Mouse (Mus musculus): ENCODE data around the gene Blvrb. TPM values are rescaled to one million over a fixed set of nuclear protein-coding genes. Genes with fewer than 3 reads are reported as not detected.

Gene Blvrb
- polyA plus RNA-seq, 1 experiment from 2014 or later: 133 TPM

DNA sequence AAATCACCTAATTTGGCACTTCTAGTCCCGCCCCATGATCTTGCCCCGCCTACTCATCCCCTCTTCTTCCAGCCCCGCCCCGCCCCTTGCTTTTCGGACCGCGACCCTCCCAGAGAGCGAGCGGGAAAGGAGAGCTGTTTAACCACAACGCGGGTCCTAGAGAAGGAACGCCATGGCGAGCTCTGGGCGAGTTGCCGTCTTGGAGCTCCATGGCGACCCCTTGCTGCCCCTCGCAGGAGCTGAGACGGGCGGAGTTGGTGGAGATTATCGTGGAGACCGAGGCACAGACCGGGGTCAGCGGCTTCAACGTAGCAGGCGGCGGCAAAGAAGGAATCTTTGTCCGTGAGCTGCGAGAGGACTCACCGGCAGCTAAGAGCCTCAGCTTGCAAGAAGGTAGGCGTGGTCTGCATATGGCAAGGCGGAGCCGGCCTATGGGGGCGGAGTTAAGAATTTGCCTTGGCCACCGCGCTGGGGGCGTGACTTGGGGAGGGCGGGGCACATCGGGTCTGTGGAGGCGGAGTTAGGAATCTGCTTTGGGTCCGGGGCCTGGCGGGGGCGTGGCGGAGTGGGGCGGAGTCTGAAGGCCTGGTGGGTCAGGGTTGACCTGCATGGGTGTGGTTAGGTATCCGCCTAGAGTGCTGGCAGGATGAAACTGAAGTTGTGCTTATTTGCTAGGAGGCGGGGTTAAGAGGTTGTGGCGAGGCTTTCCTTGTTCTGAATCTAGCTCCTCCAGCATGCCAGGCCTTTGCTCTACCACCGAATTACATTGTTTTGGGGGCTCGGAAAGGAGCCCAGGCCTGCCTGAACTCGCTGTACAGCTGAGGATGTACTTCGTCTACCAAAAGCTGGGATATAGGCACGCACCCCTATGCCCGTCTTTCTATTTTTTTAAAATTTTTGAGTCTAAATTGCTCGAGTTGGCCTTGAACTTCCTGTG is 60.2 kb downstream of the Blvrb start:
- Histone ChIP-seq H3K27me3 (replicated peaks) (no peaks in the 10 kb centered on the region), H3K9ac (peak overlapping the region; percentile 72), H3K4me3 (replicated peaks) (peak overlapping the region; percentile 58), H3K4me1 (peaks cover 13% of the 10 kb centered on the region), H3K27ac (peak overlapping the region; percentile 100), H3K9me3 (no peaks in the 10 kb centered on the region), H3K36me3 (no peaks in the 10 kb centered on the region), H3K4me2 (peak overlapping the region; percentile 68)
- peak; percentile 95 for ATAC-seq (ENCODE audit: insufficient read depth, low FRiP score, low read depth)
- whole genome bisulfite sequencing: under 1% methylated on average over 51 of the region's 54 CpGs

DNA sequence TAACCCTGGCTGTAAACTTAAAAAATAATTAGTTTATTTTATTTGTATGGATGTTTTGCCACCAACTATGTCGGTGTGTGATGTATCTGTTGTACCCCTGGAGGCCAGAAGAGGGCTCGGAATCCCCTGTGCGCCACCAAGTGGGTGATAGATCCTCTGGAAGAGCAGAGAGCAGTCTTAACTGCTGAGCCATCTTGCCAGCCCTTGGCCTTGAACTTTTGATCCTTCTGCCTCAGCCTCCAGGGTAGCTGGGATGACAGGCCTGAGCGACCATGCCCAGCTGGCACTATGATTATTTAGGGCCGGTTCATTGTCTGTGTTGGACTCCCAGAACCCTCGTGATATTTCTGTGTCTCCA is 60.8 kb downstream of the Blvrb start:
- Histone ChIP-seq H3K36me3 (no peaks in the 10 kb centered on the region), H3K27ac (peak overlapping the region; percentile 100), H3K4me1 (peaks cover 13% of the 10 kb centered on the region), H3K9me3 (no peaks in the 10 kb centered on the region), H3K27me3 (replicated peaks) (no peaks in the 10 kb centered on the region), H3K4me2 (peak overlapping the region; percentile 68), H3K4me3 (replicated peaks) (peak overlapping the region; percentile 58), H3K9ac (no peak overlapping the region)
- WGBS: 18% methylated on average over 6 of the region's 6 CpGs
- ATAC-seq (ENCODE audit: insufficient read depth, low FRiP score, low read depth): peak; percentile 57

DNA sequence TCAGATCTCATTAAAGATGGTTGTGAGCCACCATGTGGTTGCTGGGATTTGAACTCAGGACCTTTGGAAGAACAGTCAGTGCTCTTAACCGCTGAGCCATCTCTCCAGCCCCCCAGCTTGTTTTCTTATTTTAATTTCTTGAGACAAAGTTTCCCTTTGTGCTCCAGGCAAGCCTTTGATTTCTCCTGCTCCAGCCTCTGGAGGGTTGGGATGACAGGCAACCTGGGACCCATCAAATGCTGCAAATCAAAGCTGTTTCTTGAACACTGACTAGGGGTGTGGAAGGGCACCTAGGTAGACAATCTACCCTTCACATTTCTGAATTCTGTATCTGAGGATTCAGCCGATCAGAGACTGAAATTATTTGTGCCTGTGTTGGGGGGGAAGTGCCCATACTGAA is 63.0 kb downstream of the Blvrb start:
- ATAC-seq (ENCODE audit: insufficient read depth, low FRiP score, low read depth): no peak
- Histone ChIP-seq H3K9me3 (no peaks in the 10 kb centered on the region), H3K4me1 (peaks cover 13% of the 10 kb centered on the region), H3K4me2 (no peak overlapping the region), H3K4me3 (replicated peaks) (no peak overlapping the region), H3K9ac (no peak overlapping the region), H3K27me3 (replicated peaks) (no peaks in the 10 kb centered on the region), H3K27ac (no peak overlapping the region), H3K36me3 (no peaks in the 10 kb centered on the region)
- WGBS: 89% methylated on average over 2 of the region's 2 CpGs

DNA sequence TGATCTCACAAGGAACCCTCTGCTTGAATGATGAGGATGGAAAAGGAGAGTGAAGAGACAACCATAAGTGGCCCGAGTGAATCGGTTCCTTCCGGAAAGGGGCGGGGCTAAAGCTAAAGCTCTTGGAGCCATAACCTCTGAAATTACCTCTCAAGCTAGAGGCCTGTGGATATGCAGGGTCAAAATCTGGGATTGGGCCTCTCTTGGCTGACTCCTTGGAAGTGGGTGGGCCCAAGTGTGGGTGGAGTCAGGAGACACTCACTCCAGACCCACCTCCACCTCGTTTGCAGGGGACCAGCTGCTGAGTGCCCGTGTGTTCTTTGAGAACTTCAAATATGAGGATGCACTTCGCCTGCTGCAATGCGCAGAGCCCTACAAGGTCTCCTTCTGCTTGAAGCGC is 67.2 kb downstream of the Blvrb start:
- Histone ChIP-seq H3K27ac (no peak overlapping the region), H3K9me3 (no peaks in the 10 kb centered on the region), H3K4me3 (replicated peaks) (no peak overlapping the region), H3K9ac (no peak overlapping the region), H3K4me1 (no peaks in the 10 kb centered on the region), H3K27me3 (replicated peaks) (no peaks in the 10 kb centered on the region), H3K36me3 (no peaks in the 10 kb centered on the region), H3K4me2 (no peak overlapping the region)
- ATAC-seq (ENCODE audit: insufficient read depth, low FRiP score, low read depth): no peak
- 68% methylated on average over 9 of the region's 9 CpGs for WGBS

Other genes with a start within 250 kb of the Blvrb start
- gene Itpkc, start 219.3 kb upstream of the Blvrb start, polyA plus RNA-seq (2015; fragmentation: Nextera tagmentation; extraction: Ambion mirVana): 8.8 and 9.4 TPM in 2 replicates
- gene Coq8b, start 215.0 kb upstream of the Blvrb start, polyA plus RNA-seq (2015; fragmentation: Nextera tagmentation; extraction: Ambion mirVana): 21.2 and 26.2 TPM in 2 replicates
- 22.7 and 23.4 TPM in 2 replicates for gene Numbl, start 189.5 kb upstream of the Blvrb start, polyA plus RNA-seq (2015; fragmentation: Nextera tagmentation; extraction: Ambion mirVana)
- 154 and 161 TPM in 2 replicates for gene Ltbp4, start 110.3 kb upstream of the Blvrb start, polyA plus RNA-seq (2015; fragmentation: Nextera tagmentation; extraction: Ambion mirVana)
- 38.8 and 43.7 TPM in 2 replicates for gene Shkbp1, start 92.0 kb upstream of the Blvrb start, polyA plus RNA-seq (2015; fragmentation: Nextera tagmentation; extraction: Ambion mirVana)
- 0.62 and 1.7 TPM in 2 replicates for gene Gm20479, start 90.6 kb upstream of the Blvrb start, polyA plus RNA-seq (2015; fragmentation: Nextera tagmentation; extraction: Ambion mirVana)
- gene Sptbn4, start 292 bp upstream of the Blvrb start, polyA plus RNA-seq (2015; fragmentation: Nextera tagmentation; extraction: Ambion mirVana): 0.45 and 0.58 TPM in 2 replicates
- 29.3 and 35.1 TPM in 2 replicates for gene Sertad3, start 25.8 kb downstream of the Blvrb start, polyA plus RNA-seq (2015; fragmentation: Nextera tagmentation; extraction: Ambion mirVana)
- gene Sertad1, start 38.9 kb downstream of the Blvrb start, polyA plus RNA-seq (2015; fragmentation: Nextera tagmentation; extraction: Ambion mirVana): 35.3 and 36.7 TPM in 2 replicates
- gene Prx, start 51.3 kb downstream of the Blvrb start, polyA plus RNA-seq (2015; fragmentation: Nextera tagmentation; extraction: Ambion mirVana): 3.1 and 3.5 TPM in 2 replicates
- gene Hipk4, start 75.3 kb downstream of the Blvrb start, polyA plus RNA-seq (2015; fragmentation: Nextera tagmentation; extraction: Ambion mirVana): 0.67 and 0.86 TPM in 2 replicates
- 77.5 and 81.0 TPM in 2 replicates for gene Pld3, start 105.2 kb downstream of the Blvrb start, polyA plus RNA-seq (2015; fragmentation: Nextera tagmentation; extraction: Ambion mirVana)
- 21.0 and 23.4 TPM in 2 replicates for gene 2310022A10Rik, start 105.3 kb downstream of the Blvrb start, polyA plus RNA-seq (2015; fragmentation: Nextera tagmentation; extraction: Ambion mirVana)
- 77.7 and 82.3 TPM in 2 replicates for gene Akt2, start 143.6 kb downstream of the Blvrb start, polyA plus RNA-seq (2015; fragmentation: Nextera tagmentation; extraction: Ambion mirVana)
- gene Ttc9b, start 205.9 kb downstream of the Blvrb start, polyA plus RNA-seq (2015; fragmentation: Nextera tagmentation; extraction: Ambion mirVana): 1.6 and 1.8 TPM in 2 replicates
- gene Map3k10, start 226.6 kb downstream of the Blvrb start, polyA plus RNA-seq (2015; fragmentation: Nextera tagmentation; extraction: Ambion mirVana): 7.1 and 8.3 TPM in 2 replicates
- 2.9 and 4.2 TPM in 2 replicates for gene Zfp607b, start 241.4 kb downstream of the Blvrb start, polyA plus RNA-seq (2015; fragmentation: Nextera tagmentation; extraction: Ambion mirVana)

Data from stomach, embryonic 15.5 days (tissue).